Mouse (Mus musculus) testis, adult 10 weeks (tissue): ENCODE results near the gene Snx20. TPM values are rescaled to one million over a fixed set of nuclear protein-coding genes. Genes with fewer than 3 reads are reported as not detected.

Source experiments
- polyA plus RNA-seq: library from polyadenylated mRNA; stranded (reverse); fragments of 350-450 nt; fragmentation: Illumina TruSeq; extraction: RNeasy Lipid Tissue Mini Kit (QIAGEN cat#74804); gene quantifications from one replicate; pipeline ENCODE4 v1.2.3, GENCODE M21; 2014; ENCODE audit warnings: low read depth, low replicate concordance

Snx20 gene
- polyA plus RNA-seq, result 0.24 TPM

DNA sequence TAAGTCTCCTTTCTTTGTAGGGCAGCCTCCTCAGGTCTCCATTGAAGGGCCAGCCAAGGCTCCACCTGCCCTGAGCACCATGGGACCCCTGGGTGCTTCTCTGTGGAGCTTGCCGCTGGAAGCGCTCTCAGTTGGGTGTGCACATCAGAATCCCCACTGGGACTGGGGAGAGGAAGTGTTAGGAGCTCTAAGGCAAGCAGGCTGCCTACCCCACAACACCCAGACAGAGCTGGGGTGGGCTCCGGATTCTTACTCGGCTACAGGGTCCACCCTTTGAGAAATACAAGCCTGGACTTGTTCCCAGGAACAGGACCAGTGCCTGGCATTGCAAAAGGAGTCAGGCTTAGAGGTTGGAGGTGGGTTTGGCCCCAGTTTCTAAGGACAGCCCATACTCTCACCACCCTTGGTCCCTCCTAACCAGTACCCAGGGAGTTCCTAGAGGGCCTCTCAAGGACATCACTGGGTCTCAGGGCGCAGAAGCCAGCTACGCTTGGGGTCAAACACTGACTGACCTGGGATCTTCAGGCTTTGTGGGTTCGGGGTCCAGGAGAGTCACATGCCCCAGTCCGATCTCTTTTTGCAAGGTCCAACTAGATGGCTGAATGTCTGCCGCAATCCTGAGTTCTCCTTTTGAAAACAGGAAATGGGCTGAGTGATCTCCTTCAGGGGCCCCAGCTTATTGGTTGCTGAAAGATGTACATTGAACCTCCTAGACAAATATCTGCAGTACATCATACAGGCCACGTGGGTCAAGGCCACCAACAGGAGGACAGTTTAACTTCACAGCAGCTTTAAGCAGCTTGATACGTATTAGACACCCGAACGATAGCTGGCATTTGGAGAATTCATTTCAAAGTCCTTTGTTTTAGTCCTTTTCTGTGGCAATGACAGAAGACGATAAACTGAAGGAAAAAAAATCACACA lies at the start of gene Snx20:
Gene Snx20 (minus strand): TSS at position 655 of the 924 bp plus-strand sequence.

GRCm38 (mm10) chr8:88646837-88647778 lies 11.2 kb upstream of the Snx20 start, which contains the start of gene Nod2:
Nod2 (plus strand) TSS chr8:88647315.

Other genes starting within 250 kb of the Snx20 start
- 0.36 TPM for gene Nkd1, start 114.8 kb downstream of the Snx20 start, polyA plus RNA-seq
- gene Nod2, start 11.2 kb upstream of the Snx20 start, polyA plus RNA-seq, result not detected
- 28.4 TPM for gene Cyld, start 60.9 kb upstream of the Snx20 start, polyA plus RNA-seq